In the genomic region with DNA sequence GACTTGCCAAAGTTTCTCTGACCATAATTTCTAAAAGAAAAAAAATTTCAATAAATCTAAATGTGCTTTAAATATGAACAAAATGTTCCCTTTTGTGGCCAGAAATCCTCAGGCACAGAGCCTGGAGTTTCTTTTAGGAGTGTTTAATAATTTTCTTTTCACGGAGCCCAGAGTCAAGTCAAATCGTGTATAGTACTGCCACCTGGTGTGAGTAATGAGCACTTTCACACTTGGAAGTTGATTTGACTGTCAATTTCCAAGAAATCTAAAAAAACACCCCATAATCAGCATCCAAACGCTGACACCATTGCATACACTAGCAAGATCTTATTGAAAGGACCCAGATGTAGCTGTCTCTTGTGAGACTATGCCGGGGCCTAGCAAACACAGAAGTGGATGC, we compare ENCODE assay signal across 12 mouse cellular contexts. TPM values are rescaled to one million over a fixed set of nuclear protein-coding genes. Genes with fewer than 3 reads are reported as not detected.
DNase-seq lines count a peak whose midpoint lies in the region; ATAC-seq and TF ChIP-seq lines count a peak whose summit lies in the region.
"Not testable (repeated sequence)": the region's sequence is repeated elsewhere in the genome, so short reads cannot be mapped to it uniquely, and the experiment has no call there.
"Had no signal": no experiment of that assay in that cellular context is flagged by ENCODE, and none has a peak within 500 bp of the region (broad histone marks: within the 10 kb centered on the region; RNA-seq: fewer than 3 reads in every experiment).

No protein-coding gene starts in this region.

- peak in 1 of 2 experiments; percentile 81; a peak in 2 of 4 replicates for TF ChIP-seq CTCF in CH12.LX (conservative IDR thresholded peaks at IDR 0.05 in 1 of 2, IDR thresholded peaks at IDR 0.05 in 1 of 2; ENCODE audit: low read depth in 2 of 2, low read length in 2 of 2)
- TF ChIP-seq CTCF in bone marrow, adult 2 months (IDR thresholded peaks at IDR 0.05; ENCODE audit: control insufficient read depth, insufficient read depth, low read length), result peak; percentile 28; the same call in 1 of the 2 replicates
- TF ChIP-seq CTCF in lung, embryonic 14.5 days (IDR thresholded peaks at IDR 0.05; ENCODE audit: low read depth), result peak; percentile 58

- peak; percentile 50; the same call in 1 of the 2 replicates for ATAC-seq in forebrain, embryonic 14.5 days
- ATAC-seq in kidney, embryonic 14.5 days (ENCODE audit: low FRiP score, low TSS enrichment), result 0 out of 2 replicates have a peak, but pooled peaks have one; percentile 66
- ATAC-seq in lung, embryonic 14.5 days (ENCODE audit: insufficient read depth), result peak; percentile 69; the same call in 1 of the 2 replicates
- ATAC-seq in midbrain, embryonic 16.5 days, result 0 out of 2 replicates have a peak, but pooled peaks have one; percentile 62

- H3K27ac ChIP-seq in CH12.LX (ENCODE audit: insufficient read depth, low read depth); bone marrow, adult 2 months (ENCODE audit: control insufficient read depth, insufficient read depth, low read depth, low read length, poor library complexity); forebrain, embryonic 14.5 days (ENCODE audit: low read depth, low read length); kidney, embryonic 14.5 days (ENCODE audit: low read depth, low read length); midbrain, embryonic 16.5 days (ENCODE audit: low read length): not testable (repeated sequence)
- H3K27ac ChIP-seq in lung, embryonic 14.5 days (ENCODE audit: low read depth), result peak overlapping the region; percentile 54; the same call in 1 of the 2 replicates

- H3K4me2 ChIP-seq in CH12.LX (ENCODE audit: insufficient read depth, low read depth, poor library complexity, severe bottlenecking); forebrain, embryonic 14.5 days (ENCODE audit: low read length); kidney, embryonic 14.5 days (replicated peaks; ENCODE audit: low read depth, low read length); lung, embryonic 14.5 days; midbrain, embryonic 16.5 days (ENCODE audit: low read length): not testable (repeated sequence)

- TF ChIP-seq POLR2A in CH12.LX (IDR thresholded peaks at IDR 0.05; ENCODE audit: low read depth, low read length); bone marrow, adult 2 months (IDR thresholded peaks at IDR 0.05; ENCODE audit: borderline replicate concordance, control insufficient read depth, low read depth, low read length): not testable (repeated sequence)

- 17% methylated on average over 4 of the region's 4 CpGs for WGBS in bone marrow, adult 2 months
- WGBS in forebrain, embryonic 14.5 days, result 32% methylated on average over 3 of the region's 4 CpGs
- WGBS in kidney, embryonic 14.5 days, result 27% methylated on average over 4 of the region's 4 CpGs
- WGBS in lung, embryonic 14.5 days, result 27% methylated on average over 4 of the region's 4 CpGs
- WGBS in midbrain, embryonic 16.5 days, result 19% methylated on average over 3 of the region's 4 CpGs

- H3K36me3 ChIP-seq in CH12.LX (replicated peaks in 1 of 2; ENCODE audit: control insufficient read depth in 1 of 2, insufficient read depth in 1 of 2, low read length in 1 of 2); forebrain, embryonic 14.5 days (ENCODE audit: control insufficient read depth, insufficient read depth, low read length); kidney, embryonic 14.5 days (ENCODE audit: control insufficient read depth, insufficient read depth, low read length); lung, embryonic 14.5 days (ENCODE audit: insufficient read depth); midbrain, embryonic 16.5 days (ENCODE audit: control insufficient read depth, insufficient read depth, low read length): not testable (repeated sequence)

- not testable (repeated sequence) for H3K4me3 ChIP-seq in CH12.LX (replicated peaks in 1 of 3; ENCODE audit: low read depth in 2 of 3, low read length in 2 of 3, poor library complexity in 1 of 3); bone marrow, adult 2 months (replicated peaks; ENCODE audit: control insufficient read depth, low read depth, low read length); forebrain, embryonic 14.5 days (ENCODE audit: low read depth, low read length); kidney, embryonic 14.5 days (ENCODE audit: low read length); lung, embryonic 14.5 days (ENCODE audit: low read depth, low read length); midbrain, embryonic 16.5 days (ENCODE audit: low read depth, low read length)

- not testable (repeated sequence) for H3K79me2 ChIP-seq in CH12.LX (replicated peaks; ENCODE audit: control insufficient read depth, extremely low read depth, insufficient read depth, poor library complexity, severe bottlenecking)

- DNase-seq in CH12.LX (ENCODE audit: extremely low read depth), result peak; percentile 45
- DNase-seq in forebrain, embryonic 14.5 days (ENCODE audit: low spot score), result peak; percentile 63
- DNase-seq in heart, postnatal 10 days, result peak; percentile 45 to 53
- DNase-seq in lung, embryonic 14.5 days, result peak; percentile 84
- peak; percentile 50 for DNase-seq in thymus, postnatal 0 days (ENCODE audit: low spot score)

- intact Hi-C loops in heart, postnatal 10 days (cut with DNase I), result loop anchor here (5.0 kb wide), 2 partner anchors 47 to 107 kb away; partner anchors contain the start of genes Erp27 and Pde6h

- dilution Hi-C loops in CH12.LX (cut with MboI; ENCODE audit: extremely low pct_ligation_motif_present, extremely low pct_unique_long_range_greater_than_20kb, low sequenced_read_pairs), result not testable (repeated sequence)

- not testable (repeated sequence) for H3K9me3 ChIP-seq in CH12.LX (replicated peaks; ENCODE audit: low read length); forebrain, embryonic 14.5 days (replicated peaks; ENCODE audit: control insufficient read depth, low read length); kidney, embryonic 14.5 days (ENCODE audit: control insufficient read depth, low read length); lung, embryonic 14.5 days (ENCODE audit: low read depth, low read length); midbrain, embryonic 16.5 days (replicated peaks; ENCODE audit: control insufficient read depth, low read length, poor library complexity, severe bottlenecking)

- in situ Hi-C loops in CH12.LX (cut with MboI; ENCODE audit: low pct_ligation_motif_present, low pct_unique_long_range_greater_than_20kb, low sequenced_read_pairs), result loop anchor here (10.0 kb wide), 1 partner anchor 134 kb away; the partner anchor contains the start of gene Smco3

- peaks cover 15 to 39% of the 10 kb centered on the region in 2 experiments for H3K4me1 ChIP-seq in CH12.LX (ENCODE audit: control insufficient read depth in 1 of 2, insufficient read depth in 2 of 2)
- not testable (repeated sequence) for H3K4me1 ChIP-seq in bone marrow, adult 2 months (ENCODE audit: control insufficient read depth, insufficient read depth, low read length); forebrain, embryonic 14.5 days (ENCODE audit: control insufficient read depth, insufficient read depth, low read length); kidney, embryonic 14.5 days (ENCODE audit: control insufficient read depth, insufficient read depth, low read length); lung, embryonic 14.5 days (ENCODE audit: insufficient read depth); midbrain, embryonic 16.5 days (ENCODE audit: control insufficient read depth, insufficient read depth, low read length)

- H3K9ac ChIP-seq in CH12.LX (ENCODE audit: insufficient read depth, low read depth); forebrain, embryonic 14.5 days (ENCODE audit: low read length); kidney, embryonic 14.5 days (ENCODE audit: low read depth, low read length); lung, embryonic 14.5 days; midbrain, embryonic 16.5 days (ENCODE audit: low read depth, low read length): not testable (repeated sequence)

- not testable (repeated sequence) for TF ChIP-seq EP300 in CH12.LX (IDR thresholded peaks at IDR 0.05; ENCODE audit: low read length)

- peak; percentile 86 for TF ChIP-seq RAD21 in CH12.LX (IDR thresholded peaks at IDR 0.05; ENCODE audit: low read depth, low read length)

- H3K27me3 ChIP-seq in CH12.LX (replicated peaks); forebrain, embryonic 14.5 days (replicated peaks; ENCODE audit: control insufficient read depth, insufficient read depth, low read length); kidney, embryonic 14.5 days (ENCODE audit: control insufficient read depth, insufficient read depth, low read length); lung, embryonic 14.5 days (ENCODE audit: insufficient read depth, low read length); midbrain, embryonic 16.5 days (ENCODE audit: control insufficient read depth, insufficient read depth, low read depth, low read length): not testable (repeated sequence)

RNA-seq across cellular contexts. Expression of gene Arhgdib, which starts 27.2 kb away (rescaled TPM):
- total RNA-seq in CH12.LX (2012; rRNA removed) (348 and 355 TPM in 2 replicates), CH12.LX (2014; rRNA removed) (297 and 321 TPM in 2 replicates)
- polyA plus RNA-seq in CH12.LX (2012; ENCODE audit: insufficient read length, low read depth), result 1,134 and 1,150 TPM in 2 replicates
- polyA plus RNA-seq in bone marrow, adult 2 months (2011; ENCODE audit: insufficient read depth, insufficient read length, low replicate concordance, missing spikeins), result 251 and 531 TPM in 2 replicates
- polyA plus RNA-seq in forebrain, embryonic 14.5 days (2014; fragmentation: Nextera tagmentation; extraction: Ambion mirVana), result 17.9 and 18.8 TPM in 2 replicates
- 10 to 100 TPM; 37.4 to 45.4 TPM for total RNA-seq in heart, postnatal 10 days (2021)
- polyA plus RNA-seq in kidney, embryonic 14.5 days (2014; fragmentation: Nextera tagmentation; extraction: Ambion mirVana), result 60.4 and 65.6 TPM in 2 replicates
- polyA plus RNA-seq in lung, embryonic 14.5 days (2014; fragmentation: Nextera tagmentation; extraction: Ambion mirVana), result 71.9 and 72.6 TPM in 2 replicates
- 11.9 and 12.7 TPM in 2 replicates for polyA plus RNA-seq in midbrain, embryonic 16.5 days (2015; fragmentation: Nextera tagmentation; extraction: Ambion mirVana)
- polyA plus RNA-seq in thymus, postnatal 0 days (2015; fragmentation: Nextera tagmentation; extraction: Ambion mirVana), result 966 and 1,117 TPM in 2 replicates

RNA-seq across cellular contexts. Expression of gene Pde6h, which starts 45.2 kb away (rescaled TPM):
- 0.04 TPM in 2 replicates for total RNA-seq in CH12.LX (2012; rRNA removed)
- total RNA-seq in CH12.LX (2014; rRNA removed), result 0.08 TPM in 1 of 2 replicates, not detected in the other
- polyA plus RNA-seq in CH12.LX (2012; ENCODE audit: insufficient read length, low read depth), result 0.04 and 0.30 TPM in 2 replicates
- polyA plus RNA-seq in bone marrow, adult 2 months (2011; ENCODE audit: insufficient read depth, insufficient read length, low replicate concordance, missing spikeins), result 0.27 and 0.42 TPM in 2 replicates
- polyA plus RNA-seq in forebrain, embryonic 14.5 days (2014; fragmentation: Nextera tagmentation; extraction: Ambion mirVana), result not detected in 2 replicates
- not detected for total RNA-seq in heart, postnatal 10 days (2021)
- polyA plus RNA-seq in kidney, embryonic 14.5 days (2014; fragmentation: Nextera tagmentation; extraction: Ambion mirVana), result 0.11 and 0.81 TPM in 2 replicates
- not detected in 2 replicates for polyA plus RNA-seq in lung, embryonic 14.5 days (2014; fragmentation: Nextera tagmentation; extraction: Ambion mirVana)
- polyA plus RNA-seq in midbrain, embryonic 16.5 days (2015; fragmentation: Nextera tagmentation; extraction: Ambion mirVana), result 0.08 TPM in 1 of 2 replicates, not detected in the other
- polyA plus RNA-seq in thymus, postnatal 0 days (2015; fragmentation: Nextera tagmentation; extraction: Ambion mirVana), result 0.75 and 0.89 TPM in 2 replicates
- polyA plus RNA-seq: erythroblast, embryonic 14.5 days; heart, embryonic 13.5 days; limb, embryonic 10.5 days; macrophage had no signal

RNA-seq across cellular contexts. Expression of gene Erp27, which starts 46.9 kb away (rescaled TPM):
- 0.55 and 0.63 TPM in 2 replicates for total RNA-seq in CH12.LX (2012; rRNA removed)
- 0.43 TPM in 1 of 2 replicates, not detected in the other for total RNA-seq in CH12.LX (2014; rRNA removed)
- 1.8 and 1.9 TPM in 2 replicates for polyA plus RNA-seq in CH12.LX (2012; ENCODE audit: insufficient read length, low read depth)
- polyA plus RNA-seq in bone marrow, adult 2 months (2011; ENCODE audit: insufficient read depth, insufficient read length, low replicate concordance, missing spikeins), result 4.8 and 11.3 TPM in 2 replicates
- polyA plus RNA-seq in forebrain, embryonic 14.5 days (2014; fragmentation: Nextera tagmentation; extraction: Ambion mirVana), result 0.23 and 0.28 TPM in 2 replicates
- total RNA-seq in heart, postnatal 10 days (2021), result not detected
- 0.22 and 0.31 TPM in 2 replicates for polyA plus RNA-seq in kidney, embryonic 14.5 days (2014; fragmentation: Nextera tagmentation; extraction: Ambion mirVana)
- polyA plus RNA-seq in lung, embryonic 14.5 days (2014; fragmentation: Nextera tagmentation; extraction: Ambion mirVana), result 1.1 TPM in 2 replicates
- 0.18 TPM in 1 of 2 replicates, not detected in the other for polyA plus RNA-seq in midbrain, embryonic 16.5 days (2015; fragmentation: Nextera tagmentation; extraction: Ambion mirVana)
- 0.72 and 1.1 TPM in 2 replicates for polyA plus RNA-seq in thymus, postnatal 0 days (2015; fragmentation: Nextera tagmentation; extraction: Ambion mirVana)
- polyA plus RNA-seq: erythroblast, embryonic 14.5 days; macrophage had no signal
